Mouse (Mus musculus): ENCODE results near the gene Rnps1. TPM values are rescaled to one million over a fixed set of nuclear protein-coding genes. Genes with fewer than 3 reads are reported as not detected.
"Not testable (repeated sequence)": the region's sequence is repeated elsewhere in the genome, so short reads cannot be mapped to it uniquely, and the experiment has no call there.

The Rnps1 gene
- 269 and 276 TPM in 2 replicates for polyA plus RNA-seq (2012; rRNA removed)

GRCm38 (mm10) chr17:24414230-24414976 is at the start of gene Rnps1:
Gene Rnps1 (plus strand): TSS chr17:24414565.
- DNase-seq (ENCODE audit: extremely low spot score in 1 of 2, low spot score in 1 of 2): peak; percentile 88 to 90

- DNase-seq (ENCODE audit: extremely low spot score in 1 of 2, low spot score in 1 of 2): no peak
Measured at GRCm38 (mm10) chr17:24365863-24366262, 48.5 kb upstream of the Rnps1 start.

- no peak for DNase-seq (ENCODE audit: extremely low spot score in 1 of 2, low spot score in 1 of 2)
Measured at GRCm38 (mm10) chr17:24375094-24375712, 39.2 kb upstream of the Rnps1 start.

- no peak for DNase-seq (ENCODE audit: extremely low spot score in 1 of 2, low spot score in 1 of 2)
Measured at GRCm38 (mm10) chr17:24375886-24376285, 38.5 kb upstream of the Rnps1 start.

- no peak for DNase-seq (ENCODE audit: extremely low spot score in 1 of 2, low spot score in 1 of 2)
Measured at GRCm38 (mm10) chr17:24378496-24378895, 35.9 kb upstream of the Rnps1 start.

GRCm38 (mm10) chr17:24383789-24384188 is 30.6 kb upstream of the Rnps1 start:
- no peak for DNase-seq (ENCODE audit: extremely low spot score in 1 of 2, low spot score in 1 of 2)

- DNase-seq (ENCODE audit: extremely low spot score in 1 of 2, low spot score in 1 of 2): no peak
Measured at GRCm38 (mm10) chr17:24388711-24389110, 25.7 kb upstream of the Rnps1 start.

- DNase-seq (ENCODE audit: extremely low spot score in 1 of 2, low spot score in 1 of 2): peak in 1 of 2 experiments; percentile 63
Measured at GRCm38 (mm10) chr17:24389865-24390264, 24.5 kb upstream of the Rnps1 start.

GRCm38 (mm10) chr17:24391149-24391548 is 23.2 kb upstream of the Rnps1 start:
- no peak for DNase-seq (ENCODE audit: extremely low spot score in 1 of 2, low spot score in 1 of 2)

GRCm38 (mm10) chr17:24393527-24393926 is 20.8 kb upstream of the Rnps1 start:
- no peak for DNase-seq (ENCODE audit: extremely low spot score in 1 of 2, low spot score in 1 of 2)

GRCm38 (mm10) chr17:24394456-24394855 is 19.9 kb upstream of the Rnps1 start:
- no peak for DNase-seq (ENCODE audit: extremely low spot score in 1 of 2, low spot score in 1 of 2)

- DNase-seq (ENCODE audit: extremely low spot score in 1 of 2, low spot score in 1 of 2): peak in 1 of 2 experiments; percentile 27
Measured at GRCm38 (mm10) chr17:24402371-24402770, 12.0 kb upstream of the Rnps1 start.

GRCm38 (mm10) chr17:24407116-24407803 is 7.1 kb upstream of the Rnps1 start:
- DNase-seq (ENCODE audit: extremely low spot score in 1 of 2, low spot score in 1 of 2): no peak

GRCm38 (mm10) chr17:24413557-24414211 is 681 bp upstream of the Rnps1 start:
- DNase-seq (ENCODE audit: extremely low spot score in 1 of 2, low spot score in 1 of 2): no peak

GRCm38 (mm10) chr17:24415011-24415410 is 646 bp downstream of the Rnps1 start:
- DNase-seq (ENCODE audit: extremely low spot score in 1 of 2, low spot score in 1 of 2): no peak

- no peak for DNase-seq (ENCODE audit: extremely low spot score in 1 of 2, low spot score in 1 of 2)
Measured at GRCm38 (mm10) chr17:24416051-24416652, 1.8 kb downstream of the Rnps1 start.

- DNase-seq (ENCODE audit: extremely low spot score in 1 of 2, low spot score in 1 of 2): no peak
Measured at GRCm38 (mm10) chr17:24423114-24423513, 8.7 kb downstream of the Rnps1 start.

- DNase-seq (ENCODE audit: extremely low spot score in 1 of 2, low spot score in 1 of 2): no peak
Measured at GRCm38 (mm10) chr17:24424489-24424888, 10.1 kb downstream of the Rnps1 start.

- DNase-seq (ENCODE audit: extremely low spot score in 1 of 2, low spot score in 1 of 2): not testable (repeated sequence)
Measured at GRCm38 (mm10) chr17:24425326-24425725, 11.0 kb downstream of the Rnps1 start.

GRCm38 (mm10) chr17:24425905-24426304 is 11.5 kb downstream of the Rnps1 start:
- no peak for DNase-seq (ENCODE audit: extremely low spot score in 1 of 2, low spot score in 1 of 2)
